Mouse (Mus musculus): ENCODE measurements around the gene Vav2.

Vav2 gene

DNA sequence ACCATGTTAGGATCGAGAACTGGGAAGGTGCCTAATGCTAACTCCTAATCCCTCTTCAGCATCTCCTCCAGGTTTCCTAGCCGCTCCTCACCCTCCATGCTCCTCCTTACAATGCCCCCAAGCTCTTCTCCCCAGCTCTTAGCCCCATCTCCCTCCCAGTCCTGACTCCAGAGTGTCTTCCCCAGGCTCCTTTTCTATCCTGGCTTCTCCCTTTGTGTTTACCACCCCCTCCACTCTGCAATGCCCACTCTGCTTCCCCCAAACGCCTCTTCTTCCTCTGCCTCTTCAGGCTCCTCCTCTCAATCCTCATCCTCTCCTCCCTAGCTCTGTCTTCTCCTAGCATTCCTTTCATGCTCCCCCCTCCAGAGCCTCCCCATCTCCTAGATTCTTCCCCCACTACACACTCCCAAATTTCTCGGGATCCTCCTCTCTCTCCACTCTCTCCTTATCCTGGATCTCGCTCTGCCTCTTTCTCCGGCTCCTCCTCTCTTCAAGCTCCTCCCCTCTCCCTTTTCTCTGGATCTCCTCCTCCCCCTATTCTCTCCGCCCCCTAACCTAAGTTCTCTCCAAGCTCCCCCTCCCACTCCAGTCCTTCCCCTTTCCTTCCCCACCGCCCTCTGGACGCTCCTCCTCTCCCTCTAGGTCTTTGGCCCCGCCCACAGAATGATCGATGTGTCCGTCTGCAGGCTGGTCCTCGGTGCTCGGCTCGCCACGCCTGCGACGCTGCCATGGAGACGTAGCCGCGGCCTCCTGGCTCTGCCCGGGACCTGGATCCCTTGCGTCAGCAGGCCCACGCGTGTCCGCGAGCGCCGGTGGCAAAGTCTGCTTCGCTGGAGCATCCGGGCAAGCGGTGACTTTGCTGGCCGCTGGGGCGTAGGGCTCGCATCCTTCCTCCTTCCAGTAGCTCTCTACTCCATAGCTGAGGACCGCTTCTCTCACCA lies 15.2 kb upstream of the Vav2 start, which contains the start of gene Brd3os:
Brd3os (plus strand) TSS at position 558 of the 941 bp plus-strand sequence.
- peak; percentile 74 to 75 for DNase-seq

DNA sequence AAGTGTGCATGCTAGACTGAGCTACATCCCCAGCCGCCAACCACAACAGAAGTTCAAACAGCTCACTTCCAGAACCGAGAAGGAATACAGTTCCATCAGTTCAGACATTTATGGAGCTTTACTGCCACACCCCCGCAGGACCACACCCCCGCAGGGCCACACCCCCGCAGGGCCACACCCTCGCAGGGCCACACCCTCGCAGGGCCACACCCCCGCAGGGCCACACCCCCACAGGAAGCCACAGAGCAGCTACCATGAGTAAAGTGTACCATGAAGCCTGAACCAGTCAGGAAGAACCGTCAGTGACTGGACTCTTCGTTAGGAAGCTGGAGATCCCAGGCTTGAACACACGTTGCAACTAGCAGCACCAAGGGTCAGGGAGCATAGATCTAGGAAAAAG lies 11.4 kb upstream of the Vav2 start:
- peak; percentile 71 to 76 for DNase-seq

DNA sequence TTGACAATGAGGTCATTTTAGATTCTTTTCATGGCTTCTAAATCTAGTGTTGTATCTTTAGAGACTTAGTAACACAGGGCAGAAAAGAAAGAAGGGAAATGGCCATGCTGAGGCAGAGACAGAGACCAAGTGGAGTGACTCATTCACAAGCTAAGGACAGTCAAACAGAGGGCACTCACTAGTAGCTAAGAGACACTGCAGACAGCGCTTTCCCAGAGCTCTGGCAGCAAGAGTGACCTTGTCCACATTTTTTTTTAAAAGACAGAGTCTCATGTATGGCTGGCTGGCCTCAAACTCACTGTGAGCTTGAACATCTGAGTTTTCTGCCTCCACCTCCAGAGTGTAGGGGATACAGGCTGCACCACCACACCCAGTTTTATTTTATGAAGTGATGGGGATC lies 11.0 kb upstream of the Vav2 start:
- DNase-seq: no peak

DNA sequence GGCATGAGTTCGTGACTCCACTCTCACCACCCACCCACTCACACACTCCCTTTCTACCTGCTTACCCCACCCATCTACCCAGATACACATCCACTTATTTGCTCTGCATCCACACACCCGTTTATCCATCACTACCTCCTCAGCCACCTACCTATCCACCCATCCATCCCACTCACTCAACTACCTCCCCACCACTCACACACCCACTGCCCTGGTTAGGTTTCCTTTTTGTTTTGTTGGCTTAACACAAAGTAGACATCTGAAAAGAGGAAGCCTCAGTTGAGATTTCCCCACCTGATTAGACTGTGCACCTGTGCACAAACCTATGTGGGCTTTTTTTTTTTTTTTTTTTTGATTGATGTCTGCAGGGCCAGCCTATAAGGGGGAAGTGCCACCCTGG lies 5.8 kb upstream of the Vav2 start:
- peak in 1 of 2 experiments; percentile 15 for DNase-seq

DNA sequence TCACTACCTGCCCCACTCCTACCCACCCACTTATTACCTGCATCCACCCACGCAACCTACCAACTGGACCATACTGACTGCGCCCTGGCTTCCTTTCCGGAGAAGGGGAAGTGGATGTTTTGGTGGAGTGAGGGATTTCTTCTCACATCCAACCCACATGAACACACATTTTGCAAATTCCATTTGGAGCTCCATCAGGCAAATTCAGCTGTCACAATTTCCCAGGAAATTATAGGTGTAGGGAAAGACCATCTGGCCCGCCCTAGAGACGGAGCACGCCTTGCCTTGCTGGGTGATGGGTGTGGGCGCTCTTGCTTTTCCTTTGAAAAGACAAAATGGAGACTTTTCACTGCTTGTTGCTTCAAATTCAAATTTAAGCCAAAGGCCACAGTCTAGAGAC lies 3.8 kb upstream of the Vav2 start:
- no peak for DNase-seq

DNA sequence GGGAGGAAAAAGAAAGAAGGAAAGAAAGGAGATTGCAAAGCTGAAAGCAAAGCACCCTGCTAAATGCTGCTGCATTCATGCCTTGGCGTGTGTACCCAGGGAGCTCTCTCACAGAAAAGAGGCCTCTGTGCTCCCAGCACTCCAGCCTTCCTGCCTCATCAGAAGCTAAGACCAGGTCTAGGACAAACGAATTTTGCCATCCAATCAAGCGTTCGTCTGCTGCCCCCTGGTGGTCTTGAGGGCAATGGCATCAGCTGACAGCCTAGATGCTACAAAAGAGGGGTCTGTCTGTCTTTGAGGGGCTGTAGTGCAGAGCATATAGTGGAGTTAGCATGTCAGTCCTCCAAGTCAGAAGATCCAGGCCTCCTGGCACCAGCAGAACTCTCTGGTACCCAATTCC lies 1.2 kb upstream of the Vav2 start:
- DNase-seq: peak; percentile 92 to 94

DNA sequence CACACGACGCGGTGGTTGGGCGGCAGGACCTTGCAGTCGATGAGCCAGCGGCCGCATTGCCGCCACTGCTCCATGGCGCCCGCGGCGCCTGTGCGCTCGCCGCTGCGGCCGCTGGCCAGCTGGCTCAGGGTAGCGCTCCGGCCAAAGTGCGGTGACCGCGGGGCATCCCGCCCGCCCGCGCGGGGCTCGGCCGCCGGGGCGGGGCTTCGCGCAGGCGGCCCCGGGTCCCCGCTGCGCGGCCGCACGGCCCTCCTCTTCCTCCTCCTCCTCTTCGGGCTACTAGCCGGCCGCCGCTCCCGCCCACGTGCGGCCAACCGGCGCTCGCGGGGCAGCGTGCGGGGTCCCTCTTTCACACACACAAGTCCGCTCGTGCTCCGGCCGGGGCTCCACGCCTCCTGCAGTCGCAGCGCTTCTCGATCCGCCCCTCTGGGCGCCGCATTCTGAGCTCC lies 403 bp downstream of the Vav2 start:
- no peak for DNase-seq

DNA sequence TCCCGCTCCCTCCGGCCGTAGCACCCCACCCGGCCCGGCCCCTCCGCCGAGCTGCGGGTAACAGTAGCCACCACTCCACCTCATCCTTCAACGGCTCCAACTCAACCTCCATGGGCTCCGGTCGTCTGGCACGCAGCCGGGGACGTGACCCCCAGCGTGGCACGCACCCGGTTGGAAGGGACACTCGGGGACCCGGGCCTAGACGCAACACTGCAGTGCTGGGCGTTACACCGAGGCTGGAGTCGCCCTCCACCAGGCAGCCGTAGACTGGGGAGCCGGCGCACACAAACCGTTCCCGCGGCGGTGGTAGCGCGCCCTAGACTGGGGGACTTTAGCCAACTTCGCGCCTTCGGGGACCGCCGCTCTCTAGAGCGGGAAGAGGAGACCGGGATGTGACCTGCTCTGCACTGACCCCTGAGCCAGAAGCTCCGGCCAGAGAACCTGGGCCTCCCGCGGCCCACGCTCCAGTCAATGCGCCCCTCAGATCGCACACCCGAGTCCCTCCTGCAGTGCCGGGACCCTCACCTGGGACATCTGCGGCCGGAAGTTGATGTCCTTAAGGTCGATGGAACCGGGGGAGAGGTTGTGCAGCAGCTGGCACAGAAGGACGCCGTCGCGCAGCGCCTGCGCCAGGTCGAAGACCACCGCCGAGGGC lies 955 bp downstream of the Vav2 start:
- DNase-seq: peak; percentile 43 to 52

DNA sequence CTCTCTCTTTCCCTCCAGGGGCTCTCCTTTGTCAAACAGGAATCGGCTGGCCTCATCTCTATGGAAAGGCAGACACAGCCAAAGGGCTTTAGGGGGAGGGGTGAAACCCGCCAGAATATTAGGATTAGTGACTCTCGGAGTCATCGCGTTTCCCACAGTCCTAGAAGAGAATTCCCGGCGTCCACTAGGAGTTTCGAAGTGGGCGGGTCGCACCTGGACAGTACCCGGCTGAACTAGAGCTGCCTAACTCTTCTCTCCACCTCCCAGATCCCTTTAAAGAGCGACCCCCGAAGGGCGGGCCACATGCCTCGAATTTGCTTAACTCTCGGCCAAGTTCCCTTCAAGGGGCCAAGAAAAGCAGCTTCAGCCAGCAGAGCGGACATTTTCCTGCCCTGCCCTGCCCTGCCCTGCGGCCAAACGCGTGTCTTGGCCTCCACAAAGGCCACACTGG lies 1.6 kb downstream of the Vav2 start:
- DNase-seq: no peak

DNA sequence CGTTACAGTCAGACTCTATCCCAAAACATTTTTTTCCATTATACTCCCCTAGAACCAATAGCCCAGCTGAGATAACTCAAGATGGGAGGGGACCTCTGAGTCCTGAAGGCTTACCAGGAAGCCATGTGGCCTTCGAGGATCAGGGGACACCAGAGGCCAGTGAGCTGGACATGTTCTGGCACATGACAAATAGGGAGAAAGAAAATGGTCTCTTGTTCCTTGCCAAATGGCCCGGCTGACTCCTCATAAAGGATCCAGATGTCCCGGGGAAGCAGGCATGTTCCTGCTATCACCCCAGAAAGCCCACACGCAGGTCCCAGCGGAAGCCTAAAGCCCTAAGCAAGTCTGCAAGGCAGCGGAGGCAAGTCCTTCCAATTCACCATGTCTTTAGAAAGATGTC lies 3.2 kb downstream of the Vav2 start:
- no peak for DNase-seq

DNA sequence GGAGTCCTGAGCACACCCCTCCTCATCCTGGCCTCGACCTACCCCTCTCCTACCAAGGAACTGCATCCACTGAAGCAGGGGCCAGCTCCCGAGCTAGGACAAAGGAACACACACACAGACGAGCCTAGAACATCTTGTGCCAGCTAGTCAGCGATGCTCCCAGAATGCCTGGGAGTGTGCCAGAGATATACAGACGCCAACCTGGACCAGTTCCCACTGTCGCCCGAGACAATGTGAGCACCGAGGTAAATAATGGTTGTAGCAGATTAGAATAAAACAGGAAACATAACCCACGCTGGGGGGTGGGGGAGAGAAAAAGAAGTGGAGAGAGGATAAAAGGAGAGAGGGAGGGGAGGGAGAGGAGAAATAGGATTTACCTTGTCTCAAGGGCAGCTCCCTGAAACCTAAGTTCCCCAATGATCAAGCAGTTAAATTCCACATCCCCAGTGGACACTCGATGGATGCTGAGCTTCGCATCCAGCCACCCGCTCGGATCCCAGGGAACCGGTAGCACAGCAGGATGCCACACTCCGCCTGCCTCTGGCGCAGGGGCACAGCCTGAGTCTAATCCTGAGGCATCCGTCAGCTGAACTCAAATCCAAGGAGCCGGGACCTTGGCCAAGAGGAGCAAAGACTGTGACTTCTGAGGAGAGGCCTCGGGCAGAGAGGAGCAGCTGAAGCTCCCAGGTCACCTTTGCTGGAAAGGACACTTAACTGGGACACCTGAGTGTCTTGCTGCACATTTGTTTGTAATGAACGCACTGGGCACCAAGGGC lies 5.4 kb downstream of the Vav2 start:
- no peak for DNase-seq

DNA sequence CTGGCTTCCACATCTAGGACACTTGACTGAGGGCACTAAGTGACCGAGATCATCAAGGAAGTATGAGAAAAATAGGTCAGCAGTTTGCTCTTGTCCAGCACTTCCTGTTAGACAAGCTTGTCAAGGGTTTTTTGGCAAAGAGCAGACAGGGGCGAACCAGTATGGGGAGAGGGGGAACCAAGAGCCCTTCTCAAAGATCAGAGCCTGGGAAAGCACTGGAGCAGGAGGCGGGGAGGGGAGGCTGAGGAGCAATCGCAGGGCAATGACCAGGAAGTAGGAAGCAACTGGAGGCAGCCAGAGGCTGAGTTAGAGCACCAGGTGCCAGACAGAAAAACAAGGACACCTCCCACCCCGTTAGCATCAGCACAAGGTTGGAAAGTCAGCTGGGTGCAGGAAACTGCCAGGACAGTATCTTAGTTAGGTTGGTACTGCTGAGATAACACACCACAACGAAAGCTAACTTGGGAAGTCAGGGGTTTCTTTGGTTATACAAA lies 8.2 kb downstream of the Vav2 start:
- no peak for DNase-seq

DNA sequence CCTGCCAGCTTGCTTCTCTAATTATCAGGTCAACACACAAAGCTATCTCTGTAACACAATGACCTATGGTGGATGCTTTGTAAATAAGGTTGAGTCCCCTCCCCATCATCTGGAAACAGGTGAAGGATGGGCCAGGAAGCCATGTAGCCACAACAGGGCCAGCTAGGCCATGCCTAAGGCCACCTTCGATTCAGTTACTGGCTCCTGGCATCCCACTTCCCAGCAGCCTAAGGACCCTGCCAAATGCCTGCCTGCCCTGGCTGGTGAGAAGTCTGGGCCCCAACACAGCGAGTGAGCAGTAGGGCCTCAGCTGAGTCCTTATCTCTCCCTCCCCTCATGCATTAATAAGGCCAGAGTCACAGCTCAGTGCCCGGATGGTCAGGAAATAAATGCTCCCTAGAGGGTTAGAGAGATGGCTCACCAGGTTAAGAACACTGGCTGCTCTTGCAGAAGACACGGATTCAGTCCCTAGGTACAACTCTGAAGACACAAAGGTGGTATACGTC lies 9.1 kb downstream of the Vav2 start:
- DNase-seq: no peak

DNA sequence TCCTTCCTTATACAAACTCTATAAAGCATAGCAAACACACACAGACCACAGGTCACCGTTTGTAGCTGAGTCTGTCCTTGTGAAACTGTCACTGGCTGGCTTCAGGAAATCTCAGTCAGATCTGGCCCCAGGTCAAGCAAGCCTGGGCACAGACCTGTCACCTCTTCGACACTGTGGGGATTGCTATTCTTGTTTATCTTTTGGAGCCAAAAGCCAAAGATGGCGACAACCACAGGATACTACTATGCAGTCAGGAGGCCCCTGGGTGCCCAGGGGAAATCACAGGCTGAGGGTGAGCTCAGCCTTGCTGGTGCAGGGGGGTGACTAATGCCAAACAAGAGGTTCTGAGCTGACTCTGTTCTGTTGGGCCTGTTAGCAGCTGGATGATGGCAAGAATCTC lies 10.4 kb downstream of the Vav2 start:
- peak; percentile 52 to 60 for DNase-seq

DNA sequence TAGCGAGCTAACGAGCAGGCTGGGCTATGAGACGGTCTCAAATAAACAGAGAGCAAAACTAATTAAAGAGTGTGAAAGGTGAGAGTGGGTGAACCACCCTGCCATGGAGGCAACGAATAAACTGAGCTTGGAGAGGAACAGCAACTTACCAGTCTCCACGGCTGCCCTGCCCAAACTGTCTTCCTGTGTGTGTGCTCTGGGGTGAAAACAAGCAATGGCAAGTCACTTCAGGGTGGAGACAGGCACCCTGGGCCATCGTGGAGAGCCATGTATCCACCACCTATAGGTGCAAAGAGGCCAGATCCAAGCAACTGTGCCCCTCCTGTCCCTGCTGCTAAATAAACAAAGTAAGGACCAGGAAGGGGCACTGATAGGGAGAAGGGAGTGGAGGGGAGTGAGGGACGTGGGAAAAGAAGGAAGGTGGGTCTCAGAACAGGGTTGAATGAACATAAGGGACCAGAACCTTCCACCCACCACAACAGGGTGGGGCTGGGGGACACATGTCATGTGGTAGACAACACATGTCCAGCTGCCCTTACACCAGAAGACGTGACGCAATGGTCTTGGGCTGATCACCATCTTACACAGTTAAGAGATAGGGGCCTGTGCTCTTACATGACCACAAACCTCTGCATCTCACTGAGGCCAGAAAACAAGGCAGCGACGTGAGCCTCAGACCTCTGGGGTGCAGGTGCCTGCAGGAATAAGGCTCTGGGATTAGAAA lies 11.6 kb downstream of the Vav2 start:
- DNase-seq: peak; percentile 63 to 64

DNA sequence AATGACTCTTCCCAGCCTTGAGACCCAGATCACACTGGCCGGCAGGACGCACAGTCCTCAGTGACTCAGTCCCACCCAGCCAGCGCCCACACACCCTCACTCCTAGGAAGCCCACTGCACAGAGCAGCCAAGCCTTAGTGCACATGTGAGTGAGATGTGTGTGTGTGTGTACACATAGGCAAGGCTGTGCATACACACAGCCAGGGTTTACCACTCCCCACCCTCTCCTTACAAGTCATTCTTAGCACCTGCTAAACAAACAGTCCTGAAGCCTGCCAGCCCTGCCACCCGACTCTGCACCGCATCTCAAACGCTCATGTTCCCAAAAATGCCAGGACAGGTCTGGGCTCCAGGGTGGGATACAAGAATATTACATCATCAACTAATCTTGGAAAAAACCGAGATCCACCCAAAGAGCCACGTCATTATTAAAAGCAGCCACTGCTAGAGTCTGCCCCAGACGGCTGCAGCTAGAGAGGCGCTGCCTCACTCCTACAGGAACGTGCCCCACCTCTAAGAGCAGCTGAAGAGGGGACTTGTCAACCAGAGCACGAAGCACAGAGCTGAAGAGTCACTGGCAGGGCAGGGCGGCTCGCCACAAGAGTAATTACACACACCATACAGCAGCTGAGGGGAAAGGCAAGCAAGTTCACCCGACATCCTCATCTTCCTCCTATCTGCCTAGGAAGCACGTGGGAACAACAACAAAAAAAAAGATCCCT lies 12.7 kb downstream of the Vav2 start:
- DNase-seq: peak; percentile 27 to 35

DNA sequence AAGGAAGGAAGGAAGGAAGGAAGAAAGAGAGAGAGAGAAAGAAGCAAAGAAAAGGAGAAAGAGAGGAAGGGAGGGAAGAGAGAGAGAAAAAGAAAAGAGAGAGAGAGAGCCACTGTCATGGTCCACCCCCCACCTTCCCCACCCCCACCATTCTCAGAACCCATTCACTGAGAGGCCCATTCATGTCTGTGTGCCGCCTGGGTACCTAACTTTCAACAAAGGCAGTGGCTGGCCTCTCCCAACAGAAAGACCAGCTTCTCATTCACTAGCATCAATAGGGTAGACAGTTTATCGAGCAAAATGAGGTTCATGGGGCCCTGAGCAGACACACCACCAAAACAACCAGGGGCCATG lies 13.3 kb downstream of the Vav2 start:
- no peak for DNase-seq

DNA sequence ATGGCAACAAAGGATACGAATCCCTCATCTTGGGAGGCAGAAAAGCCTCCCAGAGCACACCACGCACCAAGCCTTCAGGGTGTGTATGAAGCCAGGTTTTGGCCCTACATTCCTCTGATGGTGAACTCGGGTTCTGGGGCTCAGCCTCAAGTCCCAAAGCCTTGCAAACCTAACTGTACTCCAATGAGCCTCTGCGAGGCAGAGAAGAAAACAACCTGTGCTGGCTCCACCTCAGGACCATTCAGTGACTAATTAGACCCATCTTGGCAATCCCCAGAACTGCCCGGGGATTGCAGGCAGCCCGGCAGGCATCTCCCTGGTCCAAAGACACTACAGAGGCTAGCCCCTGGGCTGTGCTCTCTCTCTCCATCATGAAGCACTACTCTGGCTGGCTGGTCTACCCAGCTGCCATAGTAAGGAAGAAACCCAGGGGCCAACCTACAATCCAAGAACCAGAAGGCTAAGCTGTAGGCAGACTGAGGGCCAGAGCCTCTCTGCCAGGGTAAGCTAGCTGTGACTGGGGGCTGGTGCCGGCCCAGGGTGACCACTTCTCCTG lies 14.5 kb downstream of the Vav2 start:
- DNase-seq: peak; percentile 27 to 31

DNA sequence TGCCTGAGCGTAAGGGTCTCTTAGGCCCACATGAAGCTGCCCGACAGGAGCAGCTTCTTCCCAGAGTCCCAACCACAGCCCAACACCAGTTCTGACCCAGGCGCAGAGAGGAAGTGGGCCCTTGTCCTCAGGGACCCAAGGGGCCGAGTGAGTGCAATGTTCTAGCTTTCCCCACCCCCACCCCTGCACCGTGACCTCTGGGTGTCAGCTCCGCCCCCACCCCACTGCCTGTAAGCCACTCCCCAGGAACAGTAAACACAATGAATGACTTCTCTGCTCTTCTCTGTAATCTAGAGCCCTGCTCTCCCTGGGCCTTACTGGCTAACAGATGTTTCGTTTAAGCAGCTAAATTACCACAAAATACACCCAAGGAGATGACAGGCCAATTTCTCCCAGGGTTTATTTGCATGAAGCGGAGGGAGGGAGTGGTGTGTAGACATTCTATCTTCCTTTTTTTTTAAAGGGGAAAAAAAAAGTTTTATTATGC lies 15.1 kb downstream of the Vav2 start:
- peak; percentile 63 to 65 for DNase-seq

DNA sequence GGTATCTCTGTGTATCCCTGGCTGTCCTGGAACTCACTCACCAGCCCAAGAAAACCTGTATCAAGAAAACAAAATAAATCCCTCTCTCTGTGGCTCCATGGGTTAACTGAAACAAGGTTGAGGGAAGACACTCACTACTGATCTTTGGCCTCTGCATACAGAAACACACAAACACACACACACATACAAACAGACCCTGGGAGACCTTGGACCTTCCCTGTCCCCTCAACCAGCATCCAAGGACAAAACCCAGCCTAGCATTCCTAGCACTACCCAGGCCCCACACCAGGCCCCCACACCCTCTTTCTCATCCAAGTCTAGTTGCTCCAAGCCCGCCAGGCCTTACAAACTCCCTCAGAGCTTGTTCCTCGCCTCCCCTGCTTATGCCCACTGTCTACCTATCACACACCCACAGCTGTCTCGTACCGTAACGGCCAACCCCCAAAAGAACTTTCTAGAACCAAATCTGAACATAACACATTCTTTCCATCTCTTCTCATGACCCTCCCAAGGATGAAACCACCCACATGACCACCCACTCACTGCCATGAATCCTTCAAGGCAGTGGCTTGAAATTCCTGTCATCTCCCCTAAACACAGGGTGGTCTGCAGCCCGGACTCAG lies 16.2 kb downstream of the Vav2 start:
- no peak for DNase-seq

DNA sequence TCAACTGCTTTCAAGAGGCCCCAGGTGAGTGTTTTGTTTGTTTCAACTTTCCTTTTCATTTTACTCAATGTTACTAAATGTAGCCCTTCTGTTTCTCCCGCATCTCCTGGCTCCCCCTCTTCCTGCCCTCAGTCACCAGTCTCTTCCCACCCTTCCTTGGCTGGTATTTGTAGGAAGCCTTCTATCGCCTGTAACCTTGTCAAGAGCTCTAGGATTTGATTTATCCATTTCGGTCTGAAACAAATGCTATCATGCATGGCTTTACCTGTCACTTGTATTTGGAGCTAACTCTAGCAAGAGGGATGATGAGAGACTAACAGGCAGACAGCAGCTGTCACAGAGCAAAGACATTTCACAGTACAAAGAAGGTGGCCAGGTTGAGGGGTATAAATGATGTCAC lies 18.6 kb downstream of the Vav2 start:
- no peak for DNase-seq

All from B cell, adult 2 months (primary cell).